Mouse (Mus musculus) E14TG2a.4 (cell line): ENCODE data around the gene Pacrg.

Experiments used
- CTCF ChIP-seq: conservative IDR thresholded peaks from 2 replicates; pipeline ENCODE4 v1.5.1; 2014; ENCODE audit warnings: low read length
- NANOG ChIP-seq: IDR thresholded peaks from 2 replicates; pipeline ENCODE4 v1.6.1; 2014; ENCODE audit warnings: borderline replicate concordance, low read length, mixed read lengths
- POU5F1 ChIP-seq: IDR thresholded peaks from 2 replicates; pipeline ENCODE4 v1.6.1; 2014; ENCODE audit warnings: low read length, borderline replicate concordance

DNA sequence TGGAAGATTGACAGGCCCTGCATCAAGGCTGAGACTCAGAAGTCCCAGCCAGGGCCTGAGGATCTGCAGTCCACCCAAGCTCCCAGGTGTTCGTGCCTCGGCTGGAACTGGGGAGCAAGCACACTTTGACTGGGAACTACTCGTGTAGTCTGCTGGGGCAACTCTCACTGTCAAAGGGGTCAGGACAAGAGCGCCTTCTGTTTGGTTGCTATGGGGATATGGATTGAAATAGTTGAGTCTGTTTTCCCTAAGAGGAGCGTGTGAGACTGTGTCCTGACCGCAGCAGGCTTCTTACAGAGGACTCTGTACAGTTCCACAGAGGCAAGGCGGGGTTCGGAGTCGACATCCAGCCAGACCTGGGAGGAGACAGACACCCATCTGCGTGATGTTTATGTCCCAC, 440.4 kb downstream of the Pacrg start:
- TF ChIP-seq CTCF: no peak
- no peak for TF ChIP-seq POU5F1
- TF ChIP-seq NANOG: no peak
